Mouse (Mus musculus) adrenal gland, adult 8-10 months (tissue): ENCODE measurements around the gene Sytl1. TPM values are rescaled to one million over a fixed set of nuclear protein-coding genes. Genes with fewer than 3 reads are reported as not detected.

ENCODE experiments used
- DNase-seq: peaks from one replicate; pipeline ENCODE4 v3.0.0; 2022
- total RNA-seq, 4 experiments: library from RNA; stranded (reverse); gene quantifications; 2 replicates each; pipeline ENCODE4 v1.2.4; 2022

Sytl1 gene
- total RNA-seq, 4 experiments from 2014 or later, result 0.92 to 2.0 (median 1.1) TPM

DNA sequence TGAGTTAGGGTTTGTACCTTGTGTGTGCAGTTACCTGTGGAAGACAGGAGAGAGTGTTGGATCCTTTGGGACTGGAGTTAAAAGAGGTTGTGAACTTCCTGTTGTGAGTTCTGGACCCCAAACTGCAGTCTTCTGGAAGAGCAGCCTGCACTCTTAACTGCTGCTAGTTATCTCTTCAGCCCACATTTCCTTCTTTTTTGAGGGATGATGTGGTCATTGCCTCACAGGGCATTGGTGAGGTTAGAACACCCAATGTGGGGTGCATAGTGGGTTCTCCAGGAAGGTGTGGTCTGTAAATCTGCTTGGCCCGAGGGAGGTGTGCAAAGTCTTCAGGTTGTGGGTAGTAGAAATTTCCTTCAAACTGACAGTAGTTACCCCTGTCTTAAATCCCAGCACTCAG lies 18.6 kb downstream of the Sytl1 start:
- DNase-seq, result no peak

DNA sequence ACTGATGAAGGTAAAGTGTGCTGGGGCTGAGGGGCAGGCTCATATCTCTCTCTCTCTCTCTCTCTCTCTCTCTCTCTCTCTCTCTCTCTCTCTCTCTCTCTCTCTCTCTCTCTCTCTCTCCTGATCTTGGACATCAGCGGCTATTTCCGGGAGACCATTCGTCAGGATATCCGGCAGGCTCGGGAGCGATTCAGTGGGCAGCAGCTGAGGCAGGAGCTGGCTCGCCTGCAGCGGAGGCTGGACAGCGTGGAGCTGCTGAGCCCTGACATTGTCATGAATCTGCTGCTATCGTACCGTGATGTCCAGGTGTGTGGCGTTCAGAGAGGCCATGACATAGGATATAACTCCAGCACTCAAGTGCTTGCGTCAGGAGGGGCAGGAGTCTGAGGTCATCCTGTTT lies 19.4 kb downstream of the Sytl1 start:
- DNase-seq, result no peak

DNA sequence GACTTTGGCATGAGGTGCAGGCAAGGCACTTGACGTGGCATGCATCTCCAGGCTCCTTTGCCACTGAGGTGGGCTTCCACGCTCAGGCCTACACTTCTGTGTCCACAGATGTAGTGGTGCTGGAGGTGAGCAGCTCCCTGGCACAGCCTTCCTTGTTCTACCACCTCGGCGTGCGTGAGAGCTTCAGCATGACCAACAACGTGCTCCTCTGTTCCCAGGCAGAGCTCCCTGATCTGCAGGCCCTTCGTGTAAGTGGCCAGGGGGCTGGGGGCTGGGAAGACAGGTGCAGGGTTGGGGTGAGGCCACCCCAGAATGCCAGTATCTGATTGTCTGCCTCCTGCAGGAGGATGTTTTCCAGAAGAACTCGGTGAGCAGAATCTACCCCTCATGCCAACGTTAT lies 20.2 kb downstream of the Sytl1 start:
- no peak for DNase-seq

DNA sequence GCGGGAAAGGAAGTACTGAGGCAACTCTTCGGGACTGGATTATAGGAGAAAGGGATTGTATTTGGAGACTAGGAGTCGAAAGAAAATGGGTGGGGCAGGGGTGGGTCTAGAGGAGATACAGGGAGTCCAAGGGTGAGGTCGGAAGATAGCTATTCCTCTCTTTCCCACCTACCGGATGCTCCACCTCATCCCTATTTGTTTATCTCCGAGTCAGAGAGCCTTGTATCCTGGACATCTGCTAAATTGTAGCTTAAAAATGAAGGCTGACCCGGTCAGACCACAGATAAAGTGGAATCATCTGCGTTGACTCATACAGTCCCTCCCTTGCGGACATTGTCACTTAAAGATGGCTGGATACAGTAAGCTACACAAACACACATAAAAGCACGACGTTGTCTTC lies 21.0 kb downstream of the Sytl1 start:
- no peak for DNase-seq

DNA sequence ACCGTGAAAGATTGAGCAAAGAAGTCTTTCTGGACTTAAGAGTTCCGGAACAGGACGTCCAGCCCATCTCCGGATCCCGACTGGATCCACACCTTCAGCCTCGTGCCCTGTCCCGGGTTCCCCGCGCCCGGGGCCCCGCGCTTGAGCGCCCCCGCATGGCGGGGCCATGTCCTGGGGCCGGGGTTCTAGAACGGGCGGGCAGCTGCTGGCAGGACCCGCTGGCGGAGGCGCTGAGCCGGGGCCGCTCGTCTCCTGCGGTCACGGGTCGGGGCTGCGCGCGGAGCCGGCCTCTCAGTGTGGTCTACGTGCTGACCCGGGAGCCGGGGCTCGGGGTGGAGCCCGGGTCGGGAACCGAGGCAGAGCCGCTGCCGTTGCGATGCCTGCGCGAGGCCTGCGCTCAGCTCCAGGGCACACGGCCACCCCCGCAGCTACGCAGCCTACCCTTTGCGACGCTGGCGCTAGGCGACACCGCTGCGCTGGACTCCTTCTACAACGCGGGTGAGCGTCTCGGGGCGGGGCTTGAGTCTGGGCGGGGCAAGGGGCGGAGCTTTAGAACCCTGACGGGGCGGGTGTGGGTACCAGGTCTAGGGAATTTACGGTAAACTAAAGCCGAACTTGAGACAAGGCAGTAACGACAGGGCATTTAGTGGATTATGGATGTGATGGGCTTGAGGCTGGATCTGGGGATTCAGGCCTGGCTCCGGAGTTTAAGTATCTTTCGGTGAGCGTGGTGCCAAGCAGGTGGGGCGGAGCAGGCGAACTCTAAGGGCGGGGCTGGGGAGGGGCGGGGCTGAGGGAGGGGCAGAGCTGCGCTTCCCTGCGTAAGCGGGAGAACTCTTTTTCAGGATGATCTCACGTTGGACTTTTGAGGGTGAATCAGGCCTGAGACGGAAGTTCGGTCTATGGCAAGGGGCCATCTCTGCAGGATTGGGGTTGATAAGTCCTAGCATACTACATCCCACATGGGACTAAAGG lies 21.7 kb downstream of the Sytl1 start:
- DNase-seq, result peak; percentile 87

DNA sequence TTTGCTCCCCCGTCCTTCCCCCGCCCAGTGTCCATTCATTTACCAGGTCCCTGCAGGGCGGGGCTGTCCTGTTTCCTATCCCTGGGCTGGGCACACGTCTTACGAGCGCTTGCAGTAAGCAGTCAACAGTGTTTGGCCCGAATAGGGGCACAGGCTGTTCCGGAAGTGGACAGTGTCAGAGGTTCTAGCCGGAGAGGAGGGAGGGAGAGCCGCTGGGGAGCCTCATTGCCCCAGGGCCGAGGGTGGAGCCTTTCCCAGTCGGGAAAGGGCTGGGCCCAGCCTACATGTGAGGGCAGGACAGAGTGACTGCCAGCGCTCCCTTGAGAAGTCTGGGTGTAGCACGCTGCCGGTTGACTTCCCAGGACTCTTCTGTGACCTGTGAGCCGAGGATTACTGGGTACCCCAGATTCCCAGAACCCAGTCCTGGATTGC lies 22.4 kb downstream of the Sytl1 start, which contains the start of gene Map3k6:
TSS of gene Map3k6 (plus strand) at position 329 of the 432 bp plus-strand sequence.
- DNase-seq, result peak; percentile 88

DNA sequence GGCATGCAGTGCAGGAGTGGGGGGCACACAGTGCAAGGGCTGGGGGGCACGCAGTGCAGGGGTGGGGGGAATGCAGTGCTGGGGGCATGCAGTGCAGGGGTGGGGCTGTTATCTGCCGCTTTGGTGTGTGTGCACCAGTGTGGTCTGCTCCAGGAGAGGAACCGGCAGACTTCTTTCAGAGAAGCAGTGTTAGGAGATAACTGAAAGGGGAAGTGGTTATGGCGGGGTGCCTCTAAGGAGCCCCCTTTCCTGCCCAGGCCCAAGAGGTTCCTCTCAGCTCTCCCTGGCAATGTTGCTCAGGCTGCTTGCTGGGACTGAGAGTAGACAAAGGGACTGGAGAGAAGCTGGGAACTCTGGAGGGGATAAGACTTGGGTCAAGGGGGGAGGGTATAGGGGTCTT lies 25.0 kb downstream of the Sytl1 start:
- no peak for DNase-seq

DNA sequence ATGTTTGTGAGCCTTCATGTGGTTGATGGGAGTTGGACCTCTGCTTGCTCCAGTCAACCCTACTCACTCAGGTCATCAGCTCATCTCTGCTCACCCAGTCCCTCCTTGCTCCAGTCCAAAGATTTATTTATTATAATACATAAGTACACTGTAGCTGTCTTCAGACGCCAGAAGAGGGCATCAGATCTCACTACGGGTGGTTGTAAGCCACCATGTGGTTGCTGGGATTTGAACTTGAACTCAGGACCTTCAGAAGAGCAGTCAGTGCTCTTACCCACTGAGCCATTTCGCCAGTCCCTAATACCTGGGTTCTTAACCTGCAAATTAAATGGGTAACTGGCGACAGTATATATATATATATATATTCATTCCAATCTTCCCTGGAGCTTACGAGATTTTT lies 27.5 kb downstream of the Sytl1 start:
- DNase-seq, result no peak

DNA sequence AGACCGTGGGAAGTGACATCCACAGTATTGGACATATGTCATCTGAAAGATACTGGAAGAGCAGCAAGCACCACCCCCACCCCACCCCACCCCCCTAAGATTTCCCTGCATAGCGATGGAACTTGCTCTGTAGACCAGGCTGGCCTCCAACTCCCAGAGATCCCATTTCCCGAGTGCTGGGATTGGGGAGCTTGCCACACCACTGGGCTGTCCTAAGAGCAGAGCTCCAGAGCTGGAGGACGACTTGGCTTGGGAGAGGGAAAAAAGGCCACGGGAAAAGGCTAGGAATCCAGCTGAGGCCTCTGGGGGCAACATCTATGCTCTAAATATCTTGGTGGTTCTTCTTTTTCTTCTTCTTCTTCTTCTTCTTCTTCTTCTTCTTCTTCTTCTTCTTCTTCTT lies 28.1 kb downstream of the Sytl1 start:
- DNase-seq, result no peak

DNA sequence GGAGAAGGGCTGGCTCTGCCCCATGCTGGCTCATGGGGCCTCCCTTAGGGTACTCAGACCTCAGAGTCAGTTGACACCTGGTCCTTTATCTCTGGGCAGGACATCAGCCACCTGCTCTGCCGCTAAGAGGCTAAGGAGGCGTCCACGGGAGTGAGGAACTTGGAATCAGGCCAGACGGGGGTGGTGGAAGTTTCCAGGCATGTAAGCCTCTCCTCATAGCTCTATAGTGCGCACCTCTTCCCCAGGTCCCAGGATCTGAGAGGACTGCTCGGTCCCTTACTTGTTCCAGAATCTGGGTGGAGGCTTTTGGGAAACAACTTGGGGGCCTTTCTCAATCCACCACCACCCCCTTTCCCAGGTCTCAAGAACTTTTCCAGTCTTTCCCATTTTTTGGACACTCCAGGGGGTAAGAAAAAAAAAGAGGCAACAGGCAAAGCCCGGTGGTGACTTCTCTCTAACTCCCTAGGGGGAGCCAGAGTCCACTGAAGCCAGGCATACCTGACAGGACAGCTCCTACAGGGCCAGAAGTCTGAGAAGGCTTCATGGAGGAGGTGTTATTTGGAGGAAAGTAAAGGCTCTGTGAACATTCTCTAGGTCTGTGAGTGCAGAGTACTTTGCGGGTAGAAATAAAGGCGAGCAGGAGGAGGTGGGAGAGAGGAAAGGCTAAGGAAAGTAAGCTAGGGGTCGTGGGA lies 29.5 kb downstream of the Sytl1 start:
- DNase-seq, result no peak

DNA sequence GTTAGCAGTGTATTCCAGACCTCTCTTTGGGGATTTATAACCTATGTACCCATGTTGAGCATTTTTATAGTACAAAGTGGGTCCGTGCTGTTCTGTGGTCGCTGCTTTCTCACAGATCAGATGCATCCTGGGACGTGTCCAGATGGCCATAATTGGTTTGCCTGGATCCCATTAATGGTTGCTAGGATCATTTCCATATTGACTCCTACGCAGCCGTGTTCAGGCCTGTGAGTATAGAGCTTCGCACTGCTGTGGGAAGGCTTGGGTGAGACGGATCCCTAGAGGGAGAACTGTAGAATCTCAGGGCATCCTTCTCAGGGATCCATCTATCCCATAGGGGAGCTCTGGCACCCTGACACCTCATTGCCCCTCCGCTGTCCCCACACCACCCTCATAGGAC lies 33.3 kb downstream of the Sytl1 start:
- DNase-seq, result no peak

DNA sequence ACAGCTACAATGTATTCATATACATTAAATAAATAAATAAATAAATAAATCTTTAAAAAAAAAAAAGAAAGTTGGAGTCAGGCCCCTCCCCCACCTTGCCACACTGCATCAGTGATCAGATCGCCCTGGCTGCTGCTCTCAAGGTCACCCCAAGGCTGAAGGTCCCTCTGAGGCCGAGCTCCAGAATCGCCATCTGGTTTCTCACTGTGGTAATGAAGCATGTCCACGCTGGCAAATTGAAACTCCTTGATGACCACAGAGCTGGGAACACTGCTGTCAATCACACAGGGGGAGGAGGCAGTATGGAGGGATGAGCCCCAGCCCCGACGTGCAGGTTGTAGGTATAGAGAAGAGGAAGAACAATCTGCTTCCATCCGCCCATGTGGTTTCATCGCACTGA lies 35.3 kb downstream of the Sytl1 start:
- no peak for DNase-seq

DNA sequence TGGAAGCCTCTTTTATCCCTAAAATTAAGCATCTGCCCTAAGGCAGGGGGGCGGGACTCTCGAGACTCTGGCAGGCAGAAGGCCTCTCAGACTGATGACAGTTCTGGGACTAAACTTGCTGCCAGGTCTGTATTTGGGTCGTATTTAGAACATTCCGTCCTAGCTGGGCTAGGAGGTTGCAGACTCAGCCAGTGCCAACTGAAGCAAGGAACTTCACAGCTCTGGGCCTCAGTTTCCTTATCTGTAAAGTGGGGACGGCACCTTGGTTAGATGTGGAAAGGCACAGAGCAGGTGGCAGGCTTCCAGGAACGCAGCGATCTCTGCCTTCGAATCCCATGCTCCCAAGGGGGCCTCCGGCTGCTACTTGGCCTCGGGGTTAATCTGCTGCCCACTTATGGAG lies 36.8 kb downstream of the Sytl1 start:
- no peak for DNase-seq

DNA sequence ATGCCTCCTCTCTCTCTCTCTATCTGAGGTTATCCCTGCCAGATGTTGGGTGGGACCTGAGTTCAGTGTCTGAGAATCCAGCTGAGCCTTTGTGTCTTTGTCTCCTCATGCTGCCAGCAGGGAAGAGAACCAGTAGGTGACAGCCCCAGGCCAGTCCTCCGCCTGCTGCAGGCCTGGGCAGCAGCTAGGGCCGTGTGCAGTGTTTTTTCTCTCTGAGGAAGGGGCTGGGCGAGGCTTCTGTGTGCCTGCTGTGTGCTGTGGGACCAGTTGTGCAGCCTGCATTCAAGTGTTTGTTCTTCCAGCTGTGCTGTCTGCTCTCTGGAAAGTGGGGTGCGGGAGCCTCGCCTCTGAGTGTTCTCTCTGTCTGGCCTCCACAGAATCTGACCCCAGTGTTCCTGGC lies 39.0 kb downstream of the Sytl1 start:
- no peak for DNase-seq

DNA sequence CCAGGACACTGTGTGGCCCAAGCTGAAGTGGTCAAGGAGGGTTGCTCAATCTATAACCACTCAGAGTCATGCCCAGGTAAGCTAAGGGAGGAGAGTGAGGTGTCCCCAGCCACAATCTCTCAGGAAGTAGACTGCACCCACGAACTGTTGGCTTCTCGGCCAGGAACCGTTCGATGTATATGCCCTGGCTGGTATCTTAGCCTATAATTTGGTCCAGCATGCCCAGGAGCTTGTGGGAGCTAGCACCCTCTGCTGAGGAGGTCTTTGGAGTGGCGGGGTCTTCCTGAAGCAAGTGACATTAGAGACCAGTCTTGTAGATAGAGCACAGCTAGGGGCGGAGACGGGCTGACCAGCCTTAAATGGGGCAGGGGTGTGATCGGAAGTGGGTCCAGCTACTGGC lies 41.2 kb downstream of the Sytl1 start:
- no peak for DNase-seq

DNA sequence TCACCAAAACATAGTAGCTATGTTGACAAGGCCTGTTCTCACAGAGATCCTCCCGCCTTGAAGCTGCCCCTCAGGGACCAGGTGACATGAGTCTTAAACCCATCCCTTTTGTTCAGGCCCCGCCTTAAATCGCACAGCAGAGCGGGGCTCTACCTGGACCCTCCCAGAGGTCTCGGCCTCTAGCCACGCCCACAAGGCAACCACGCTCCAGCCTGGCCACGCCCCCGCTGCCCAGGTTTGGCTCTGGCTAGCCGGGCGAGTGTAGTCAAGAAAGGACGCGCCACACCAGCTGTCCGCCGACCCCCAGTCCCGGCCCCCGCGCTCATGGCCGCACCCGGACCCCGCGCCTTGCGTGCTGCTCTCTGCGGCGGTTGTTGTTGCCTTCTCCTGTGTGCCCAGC lies 42.3 kb downstream of the Sytl1 start:
- no peak for DNase-seq

DNA sequence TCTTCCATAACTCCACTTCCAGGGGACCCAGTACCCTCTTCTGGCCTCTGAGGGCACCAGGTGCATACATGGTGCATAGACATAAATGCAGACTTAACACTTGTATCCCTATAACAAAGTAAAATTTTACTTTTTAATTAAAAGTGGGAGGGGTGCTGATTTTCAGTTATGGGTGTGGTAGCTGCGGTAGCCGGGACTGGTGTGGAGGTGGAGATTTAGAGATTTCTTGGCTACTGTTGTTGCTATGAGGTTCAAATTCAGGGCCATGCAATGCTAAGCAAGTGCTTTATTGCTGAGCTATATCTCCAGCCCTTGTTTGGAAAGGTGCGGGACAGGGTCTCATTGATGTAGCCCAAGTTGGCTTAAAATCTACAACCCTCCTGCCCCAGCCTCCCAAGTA lies 44.2 kb downstream of the Sytl1 start:
- no peak for DNase-seq

DNA sequence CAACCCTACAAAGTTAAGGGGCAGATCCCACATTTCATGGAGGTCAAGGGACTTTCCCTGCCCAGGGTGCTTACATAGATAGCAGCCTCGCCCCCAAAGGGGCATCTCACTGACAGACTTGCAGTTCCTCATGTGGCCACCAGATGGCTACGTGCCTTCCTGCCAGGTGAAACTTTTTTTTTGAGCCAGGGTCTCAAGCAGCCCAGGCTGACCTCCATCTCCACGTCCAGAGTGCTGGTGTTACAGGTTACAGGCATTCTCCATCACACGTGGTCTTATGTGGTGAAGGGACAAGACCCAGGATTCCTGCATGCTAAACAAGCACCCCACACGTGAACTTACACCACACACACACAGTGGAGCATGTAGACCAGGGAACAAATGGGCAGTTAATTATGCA lies 45.3 kb downstream of the Sytl1 start:
- no peak for DNase-seq

DNA sequence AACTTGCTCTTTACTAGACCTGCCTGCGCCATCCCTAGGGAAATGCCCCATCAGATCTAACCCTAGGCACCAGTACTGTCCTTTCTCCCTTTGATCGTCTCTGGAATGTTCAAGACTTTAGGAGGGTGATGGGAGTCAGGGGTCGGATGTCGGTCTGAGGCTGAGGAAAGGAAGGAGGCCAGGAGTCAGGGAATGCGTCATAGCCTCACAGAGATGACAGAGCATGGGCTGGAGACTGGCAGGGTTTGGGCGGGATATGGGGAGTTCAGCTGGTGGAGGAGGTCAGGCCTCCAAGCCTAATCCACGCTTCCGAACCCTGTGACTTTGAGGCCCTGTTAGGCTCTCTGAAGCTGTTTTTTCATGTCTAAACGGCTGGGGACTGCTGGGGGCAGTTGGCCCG lies 49.3 kb downstream of the Sytl1 start:
- no peak for DNase-seq

DNA sequence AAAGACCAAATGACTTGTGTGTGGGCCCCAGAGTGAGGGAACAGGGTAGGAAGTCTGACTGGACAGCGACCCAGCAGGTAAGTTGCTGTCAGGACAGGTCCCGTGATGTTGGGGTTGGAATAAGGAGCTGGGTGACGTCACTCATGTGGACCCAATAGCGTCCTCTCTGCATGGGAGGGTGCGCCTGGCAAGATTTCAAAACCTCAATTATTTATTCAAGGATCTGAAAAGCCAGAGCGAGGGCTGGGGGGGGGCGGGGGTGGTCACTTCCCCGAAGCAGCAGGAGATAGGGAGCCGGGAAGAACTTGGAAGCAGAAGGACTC lies 49.7 kb downstream of the Sytl1 start:
- DNase-seq, result no peak

DNA sequence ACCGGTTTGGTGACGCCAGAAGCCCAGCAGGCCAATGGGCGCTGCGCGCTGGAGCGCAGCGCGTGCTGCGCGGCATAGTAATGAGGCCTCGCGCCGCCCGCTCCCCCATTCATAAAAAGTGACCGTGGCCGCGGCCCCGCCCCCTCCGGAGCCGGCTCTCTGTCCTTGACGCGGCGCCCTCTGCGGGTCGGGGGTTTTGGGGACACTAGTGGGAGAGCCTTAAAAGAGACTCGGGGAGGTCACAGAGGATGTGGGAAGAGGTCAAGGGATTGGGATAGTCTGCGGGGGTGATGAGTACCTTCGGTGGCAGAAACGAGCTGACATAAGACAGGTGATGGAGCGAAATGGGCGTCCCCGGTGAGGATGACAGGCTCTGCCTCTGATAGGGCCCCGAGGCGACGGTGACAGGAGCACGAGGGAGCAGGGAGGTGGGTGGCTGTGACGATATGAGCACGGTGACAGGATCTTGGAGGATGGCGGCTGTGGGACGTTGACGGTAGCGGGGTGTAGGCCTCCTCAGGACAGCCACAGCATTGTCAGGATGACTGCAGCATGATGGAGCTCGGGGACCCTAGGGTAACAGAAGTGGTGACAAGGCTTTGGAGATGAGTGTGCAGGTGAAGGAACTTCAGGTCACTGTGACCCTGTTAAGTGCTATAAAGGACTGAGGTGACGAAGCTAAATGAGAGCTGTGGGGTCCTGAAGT lies 50.2 kb downstream of the Sytl1 start:
- peak; percentile 63 for DNase-seq

DNA sequence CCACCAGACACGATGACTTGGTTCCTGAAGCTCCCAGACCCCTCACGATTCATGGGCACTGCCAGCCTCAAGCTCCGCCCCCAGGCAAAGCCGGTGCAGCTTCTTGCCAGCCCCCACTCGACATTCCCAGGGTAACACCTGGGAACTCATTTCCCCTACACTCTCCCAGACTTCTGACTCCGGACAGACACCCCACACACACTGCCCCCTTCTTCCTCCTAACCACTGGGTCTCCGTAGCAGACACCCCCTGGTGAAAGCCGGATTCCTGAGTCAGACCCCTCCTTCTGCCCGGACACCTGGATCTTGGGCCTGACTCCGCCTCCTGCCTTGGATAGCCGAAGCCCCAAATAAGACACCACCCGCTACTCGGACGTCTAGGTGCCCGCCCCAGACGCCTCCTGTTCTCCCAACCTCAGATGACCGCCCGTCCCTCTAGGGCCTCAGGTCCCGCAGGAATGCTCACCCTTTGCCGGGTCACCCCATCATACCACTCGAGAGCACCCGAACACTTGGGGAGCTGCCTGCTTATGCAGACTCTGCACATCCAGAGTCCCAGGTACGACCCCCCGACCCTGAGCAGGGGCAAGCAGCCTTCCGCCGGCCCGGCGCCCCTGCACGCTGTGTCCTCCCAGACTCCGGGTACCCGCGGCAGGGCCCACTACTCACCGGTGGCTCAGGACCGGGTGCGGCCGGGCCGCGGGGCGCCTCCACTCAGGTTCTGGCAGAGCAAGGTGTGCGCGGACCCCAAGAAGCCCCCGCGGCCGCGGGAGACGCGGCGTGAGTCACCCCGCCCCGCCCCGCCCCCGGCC lies 51.0 kb downstream of the Sytl1 start, which contains the start of the genes Cd164l2 and Gpr3:
TSS of gene Cd164l2 (plus strand) at position 381 of the 811 bp plus-strand sequence.
TSS of gene Gpr3 (minus strand) at position 786 of the 811 bp plus-strand sequence.
- no peak for DNase-seq
